Mouse (Mus musculus): ENCODE measurements around the gene Jmjd1c. TPM values are rescaled to one million over a fixed set of nuclear protein-coding genes. Genes with fewer than 3 reads are reported as not detected.
A peak's percentile ranks its signal among the peaks of the same experiment; 100 is the strongest.
"Not testable (repeated sequence)": the region's sequence is repeated elsewhere in the genome, so short reads cannot be mapped to it uniquely, and the experiment has no call there.

The Jmjd1c gene
- total RNA-seq, 2 experiments from 2014 or later = 20.2 to 21.5 TPM

DNA sequence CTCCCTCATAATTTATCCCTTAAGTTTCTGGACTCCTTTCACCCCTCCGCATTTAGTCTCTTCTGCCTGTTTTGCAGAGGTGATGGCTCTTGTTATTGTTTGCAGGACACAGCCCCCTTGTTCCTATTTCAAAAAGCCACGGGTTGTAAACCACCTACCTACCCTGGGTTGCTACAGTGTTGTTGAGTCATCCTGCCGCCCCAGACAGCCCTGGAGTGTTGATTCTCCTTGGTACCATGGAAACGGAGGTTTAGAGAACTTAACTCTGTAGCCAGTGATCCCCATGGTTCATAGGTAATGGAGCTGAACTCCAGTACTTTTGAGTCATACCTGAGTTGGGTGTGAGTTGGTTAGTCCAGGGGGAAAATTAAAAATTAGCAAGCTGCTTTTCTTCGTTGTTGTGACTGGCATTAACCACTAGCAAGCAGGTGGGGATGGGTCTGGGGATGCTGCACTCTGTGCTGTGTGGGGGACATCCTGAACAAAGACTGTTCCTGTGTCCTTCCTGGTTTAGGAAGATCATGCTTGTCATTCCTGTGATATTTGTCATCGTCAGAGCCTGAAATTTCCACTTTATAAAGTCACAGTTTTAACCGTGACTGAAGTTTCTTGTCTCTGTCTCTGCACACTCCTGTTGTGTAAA is 2.6 kb downstream of the Jmjd1c start:
- no peak for DNase-seq
- intact Hi-C loops (cut with DNase I) = loop anchor here (5.0 kb wide), 1 partner anchor 46 kb away; no protein-coding TSS in a partner anchor

GRCm38 (mm10) chr10:67099183-67099929 is 3.4 kb downstream of the Jmjd1c start:
- no peak for DNase-seq
- intact Hi-C loops (cut with DNase I) = loop anchor here (5.0 kb wide), 1 partner anchor 47 kb away; no protein-coding TSS in a partner anchor

- intact Hi-C loops (cut with DNase I) = no loop called here
- no peak for DNase-seq
Measured at GRCm38 (mm10) chr10:67100011-67100661, 4.2 kb downstream of the Jmjd1c start.

GRCm38 (mm10) chr10:67100831-67101251 is 4.9 kb downstream of the Jmjd1c start:
- DNase-seq = no peak

DNA sequence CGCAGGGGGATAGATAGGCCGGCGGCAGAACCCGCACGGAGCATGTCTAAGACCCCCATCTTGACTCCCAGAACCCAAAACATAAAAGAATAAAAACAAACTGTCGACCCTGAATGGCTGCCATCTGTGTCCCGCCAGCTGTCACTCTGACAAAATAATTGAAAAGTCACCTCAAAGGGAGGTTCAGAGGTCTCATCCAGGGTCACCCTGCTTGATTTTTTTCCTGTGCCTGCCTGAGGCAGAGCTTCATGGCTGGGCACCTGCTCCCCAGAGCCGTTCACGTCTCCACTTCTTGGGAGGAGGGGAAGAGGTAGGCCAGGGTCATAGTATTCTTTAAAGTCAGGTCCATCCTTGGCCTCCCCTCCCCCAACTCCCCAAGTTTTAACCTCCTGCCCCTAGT is 8.6 kb downstream of the Jmjd1c start:
- peak in 1 of 2 experiments; percentile 10 for DNase-seq
- intact Hi-C loops (cut with DNase I) = no loop called here

More at GRCm38 (mm10) chr10:67100831-67101251, 4.9 kb downstream of the Jmjd1c start:
- intact Hi-C loops (cut with DNase I) = no loop called here

DNA sequence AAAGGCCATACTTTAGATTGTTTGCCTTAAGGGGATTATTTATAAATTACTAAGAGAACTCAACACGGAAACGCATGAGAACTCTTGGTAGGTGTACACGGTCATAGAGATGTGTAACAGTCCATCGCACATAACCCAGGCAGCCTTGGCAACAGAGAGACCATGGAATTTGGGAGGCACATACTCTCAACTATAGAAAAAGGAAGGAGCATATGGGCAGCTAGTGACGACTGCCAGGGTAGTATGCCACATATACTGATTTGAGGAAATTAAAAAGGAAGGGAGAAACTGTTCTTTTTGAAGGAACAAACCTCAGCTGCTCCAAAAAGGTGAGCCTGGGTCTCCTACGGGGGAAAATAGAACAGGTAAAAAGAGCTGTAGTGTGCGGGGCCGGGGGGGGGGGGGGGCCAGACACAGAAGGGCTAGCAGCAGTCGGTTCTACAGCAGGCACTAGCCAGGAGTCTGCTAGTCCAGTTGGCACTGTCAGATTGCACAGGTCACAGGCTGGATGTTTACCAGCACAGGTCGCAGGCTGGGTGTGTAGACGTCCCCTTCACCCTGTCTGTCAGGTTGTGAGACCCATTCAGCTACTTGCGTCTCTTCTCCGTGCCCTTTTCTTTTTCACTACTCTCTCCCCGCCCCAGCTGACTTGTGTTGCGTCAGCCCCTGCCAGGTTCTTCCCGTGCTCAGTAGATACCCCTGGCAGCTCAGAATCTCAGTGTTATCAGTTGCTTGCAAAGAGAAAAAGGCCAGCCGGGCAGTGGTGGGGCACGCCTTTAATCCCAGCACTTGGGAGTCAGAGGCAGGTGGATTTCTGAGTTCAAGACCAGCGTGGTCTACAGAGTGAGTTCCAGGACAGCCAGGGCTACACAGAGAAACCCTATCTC is 9.6 kb downstream of the Jmjd1c start:
- no peak for DNase-seq
- intact Hi-C loops (cut with DNase I) = no loop called here

GRCm38 (mm10) chr10:67106400-67106799 is 10.5 kb downstream of the Jmjd1c start:
- intact Hi-C loops (cut with DNase I) = no loop called here
- no peak for DNase-seq

DNA sequence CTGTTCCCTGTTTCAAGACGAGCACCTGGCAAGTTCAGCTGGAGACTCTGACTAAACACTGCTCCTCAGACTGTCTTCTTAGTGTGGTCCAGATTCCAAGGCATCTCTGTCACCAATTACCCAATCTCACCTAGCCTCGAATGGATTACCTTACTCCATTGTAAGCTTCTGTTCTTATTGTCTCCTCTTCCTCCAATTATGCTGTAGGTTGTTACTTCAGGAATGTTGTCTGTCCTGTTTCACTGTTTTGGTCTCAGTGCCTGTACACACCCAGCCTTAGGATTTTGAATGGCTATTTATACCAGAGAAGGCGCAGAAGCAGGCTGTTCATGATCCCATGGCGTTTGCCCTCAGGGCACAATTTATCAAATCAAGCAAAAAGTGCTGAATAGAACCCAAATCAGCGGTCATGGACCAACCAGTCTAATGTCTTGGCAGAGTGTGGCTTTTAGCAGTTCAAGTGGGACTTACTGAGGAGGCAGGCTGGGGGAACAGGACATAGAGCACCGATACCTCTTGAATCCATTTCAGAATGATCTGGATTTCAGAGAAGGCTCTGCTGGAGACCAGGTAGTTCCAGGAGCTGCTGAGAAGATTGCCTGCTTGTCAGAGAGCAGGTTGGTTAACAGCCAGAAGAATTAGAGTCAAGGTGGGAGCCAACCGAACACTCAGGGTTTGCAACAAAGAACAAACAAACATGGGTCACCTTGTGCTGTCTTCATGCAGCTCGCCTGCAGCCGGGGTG is 11.3 kb downstream of the Jmjd1c start:
- intact Hi-C loops (cut with DNase I) = no loop called here
- peak in 1 of 2 experiments; percentile 8 for DNase-seq

DNA sequence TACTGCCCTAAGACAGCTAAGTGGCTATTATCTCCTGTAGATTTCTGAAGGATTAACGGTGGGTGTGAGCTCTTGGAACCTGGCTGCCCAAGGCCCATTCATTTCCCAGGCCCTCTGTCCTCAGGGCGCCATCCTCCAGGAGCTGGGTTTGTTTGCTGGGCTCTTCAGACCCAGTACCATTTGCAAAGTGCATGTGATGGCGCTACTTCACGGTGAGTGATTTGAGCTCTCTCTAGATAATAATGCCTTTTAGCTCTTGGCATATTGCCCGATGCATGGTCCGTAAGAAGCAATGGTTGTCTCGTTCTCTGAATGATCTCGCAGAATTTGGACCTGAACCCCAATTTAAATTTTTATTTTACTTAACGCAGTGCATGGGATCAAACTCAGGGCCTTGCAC is 12.2 kb downstream of the Jmjd1c start:
- intact Hi-C loops (cut with DNase I) = no loop called here
- peak in 1 of 2 experiments; percentile 5 for DNase-seq

DNA sequence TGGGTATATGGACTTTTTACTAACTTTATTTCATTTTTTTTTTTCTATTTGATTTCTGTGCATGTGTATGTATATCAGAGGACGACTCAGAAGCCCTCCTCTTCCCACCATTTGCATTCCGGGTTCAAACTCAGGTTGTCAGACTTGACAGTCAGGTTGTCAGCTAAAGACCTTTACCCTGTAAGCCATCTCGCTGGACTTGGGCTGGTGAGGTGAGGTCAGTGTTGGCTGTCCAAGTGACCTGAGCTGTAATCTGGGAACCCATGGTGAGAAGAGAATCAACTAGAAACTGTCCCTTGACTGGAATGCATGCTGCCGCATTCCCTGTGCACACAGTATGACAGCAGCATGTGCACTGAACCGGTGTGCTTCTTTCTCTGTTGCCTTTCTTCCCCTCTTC is 13.7 kb downstream of the Jmjd1c start:
- DNase-seq = peak in 1 of 2 experiments; percentile 6

DNA sequence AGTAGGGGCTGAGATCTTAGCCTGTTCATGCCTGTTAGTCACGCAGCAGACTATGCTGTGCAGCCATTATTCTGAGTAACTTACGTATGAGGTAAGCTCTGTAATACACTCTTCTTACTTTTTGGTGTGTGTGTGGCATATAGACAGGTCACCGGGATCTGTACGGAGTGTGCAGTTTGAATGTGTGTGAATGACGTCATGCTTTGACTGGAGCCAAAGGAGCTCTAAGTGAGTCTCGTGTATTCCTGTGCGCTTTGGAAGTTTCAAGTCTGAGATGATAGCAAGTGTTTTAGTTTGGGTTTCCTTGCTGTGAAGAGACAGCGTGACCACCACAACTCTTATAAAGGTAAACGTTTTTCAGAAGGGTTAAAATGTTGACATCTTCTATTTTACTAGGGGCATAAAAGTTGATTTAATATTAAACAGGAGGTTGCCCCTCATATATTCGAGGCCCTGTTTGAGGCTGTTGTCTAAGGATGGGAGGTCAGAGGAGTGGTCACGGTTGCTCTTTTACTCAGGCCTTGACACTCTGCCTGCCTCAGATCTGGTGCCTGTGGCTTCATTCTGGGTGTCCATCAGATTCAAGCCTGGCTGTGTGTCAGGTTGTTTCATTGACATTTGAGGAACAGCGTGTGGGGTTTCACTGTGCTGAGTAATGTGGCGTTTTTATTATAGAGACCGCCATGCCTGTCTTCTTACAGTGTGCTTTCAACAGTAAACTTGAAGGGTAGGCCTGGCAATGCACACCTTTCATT is 15.3 kb downstream of the Jmjd1c start:
- peak in 1 of 2 experiments; percentile 10 for DNase-seq

More for the DNA sequence above, 13.7 kb downstream of the Jmjd1c start:
- intact Hi-C loops (cut with DNase I) = no loop called here

DNA sequence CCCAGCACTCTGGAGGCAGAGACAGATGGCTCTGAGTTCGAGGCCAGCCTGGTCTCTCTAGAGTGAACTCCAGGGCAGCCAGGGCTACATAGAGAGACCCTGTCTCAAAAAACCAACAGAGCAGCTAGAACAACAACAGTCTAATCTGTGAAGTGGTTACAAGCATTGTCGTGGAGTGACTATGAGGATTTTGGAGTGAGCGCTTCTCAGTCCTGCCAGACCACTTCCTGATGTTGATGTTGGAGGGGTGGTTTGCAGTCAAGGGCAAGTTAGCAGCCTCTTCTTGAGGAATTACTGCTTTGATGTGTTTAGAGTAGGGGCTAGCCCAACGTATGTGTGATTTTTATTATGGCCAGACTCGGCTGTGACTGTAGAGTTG is 15.9 kb downstream of the Jmjd1c start:
- intact Hi-C loops (cut with DNase I) = no loop called here
- DNase-seq = no peak

More for the DNA sequence above, 15.3 kb downstream of the Jmjd1c start:
- intact Hi-C loops (cut with DNase I) = no loop called here

DNA sequence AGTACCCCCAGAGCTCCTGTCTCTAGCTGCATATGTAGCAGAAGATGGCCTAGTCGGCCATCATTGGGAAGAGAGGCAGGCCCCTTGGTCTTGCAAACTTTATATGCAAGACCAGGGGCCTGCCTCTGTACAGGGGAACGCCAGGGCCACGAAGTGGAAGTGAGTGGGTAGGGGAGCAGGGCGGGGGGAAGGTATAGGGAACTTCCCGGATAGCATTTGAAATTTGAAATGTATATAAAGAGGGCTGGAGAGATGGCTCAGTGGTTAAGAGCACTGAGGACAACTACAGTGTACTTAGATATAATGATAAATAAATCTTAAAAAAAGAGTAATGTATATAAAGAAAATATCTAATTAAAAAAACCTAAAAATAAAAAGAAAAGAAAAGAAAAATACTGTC is 17.0 kb downstream of the Jmjd1c start:
- intact Hi-C loops (cut with DNase I); DNase-seq: not testable (repeated sequence)

DNA sequence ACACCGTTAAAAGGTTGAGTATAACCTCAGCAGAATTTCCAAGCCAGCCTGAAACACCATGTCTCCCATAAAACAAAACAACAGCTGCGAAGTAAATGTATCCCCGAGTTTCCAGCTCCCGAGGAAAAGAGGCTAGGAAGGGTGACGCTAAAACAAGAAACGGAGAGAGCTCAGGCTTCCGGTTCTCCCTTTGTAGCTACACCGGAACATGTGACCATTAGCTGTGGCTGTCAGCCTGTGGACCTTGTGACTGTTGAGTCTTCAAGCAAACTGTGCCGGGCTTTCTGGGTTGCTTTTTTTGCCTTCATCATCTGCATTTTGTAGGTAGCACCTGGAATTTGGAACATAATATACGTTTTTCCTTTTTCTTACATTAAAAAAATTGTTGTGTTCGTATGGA is 17.9 kb downstream of the Jmjd1c start:
- intact Hi-C loops (cut with DNase I) = no loop called here
- DNase-seq = no peak

DNA sequence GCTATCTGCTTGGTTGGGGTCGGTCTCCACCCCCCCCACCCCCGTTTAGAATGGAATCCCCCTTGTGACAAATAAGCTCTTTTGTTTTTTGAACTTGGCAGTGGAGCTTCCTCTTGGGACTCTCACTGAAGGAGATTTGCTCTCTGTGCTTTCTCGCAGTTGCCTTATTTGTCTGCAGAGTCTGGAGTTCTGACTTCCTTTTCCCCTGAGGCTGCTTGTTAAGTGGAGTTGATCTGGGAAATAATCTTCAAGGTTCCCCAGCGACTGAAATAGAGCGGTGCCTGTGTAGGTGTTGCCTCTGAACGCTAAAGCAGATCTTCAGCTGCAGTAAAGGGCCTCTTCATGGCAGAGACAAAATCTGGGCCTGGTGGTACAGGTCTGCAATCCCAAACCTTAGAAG is 19.2 kb downstream of the Jmjd1c start:
- intact Hi-C loops (cut with DNase I) = no loop called here
- no peak for DNase-seq

GRCm38 (mm10) chr10:67115666-67116091 is 19.8 kb downstream of the Jmjd1c start:
- DNase-seq = peak in 1 of 2 experiments; percentile 35
- intact Hi-C loops (cut with DNase I) = no loop called here

DNA sequence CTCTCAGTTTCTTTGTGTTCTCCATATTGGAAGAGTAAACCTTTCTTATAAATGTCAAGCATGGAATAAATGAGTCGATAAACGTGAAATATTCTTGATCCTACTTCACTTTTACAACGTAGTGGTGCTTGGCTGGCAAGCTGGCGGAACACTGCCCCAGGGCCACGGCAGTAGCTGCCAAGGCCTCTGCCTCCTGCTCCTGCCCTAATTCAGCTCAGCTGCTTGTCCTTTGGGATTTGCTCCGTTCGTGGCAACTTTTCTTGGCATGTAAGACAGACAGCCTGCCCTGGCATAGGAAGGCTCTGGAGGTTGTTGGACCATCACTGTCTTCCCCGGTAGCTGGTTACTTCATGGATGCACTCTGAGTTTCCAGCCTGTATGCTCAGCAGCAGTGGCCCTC is 20.3 kb downstream of the Jmjd1c start:
- no peak for DNase-seq
- intact Hi-C loops (cut with DNase I) = no loop called here

DNA sequence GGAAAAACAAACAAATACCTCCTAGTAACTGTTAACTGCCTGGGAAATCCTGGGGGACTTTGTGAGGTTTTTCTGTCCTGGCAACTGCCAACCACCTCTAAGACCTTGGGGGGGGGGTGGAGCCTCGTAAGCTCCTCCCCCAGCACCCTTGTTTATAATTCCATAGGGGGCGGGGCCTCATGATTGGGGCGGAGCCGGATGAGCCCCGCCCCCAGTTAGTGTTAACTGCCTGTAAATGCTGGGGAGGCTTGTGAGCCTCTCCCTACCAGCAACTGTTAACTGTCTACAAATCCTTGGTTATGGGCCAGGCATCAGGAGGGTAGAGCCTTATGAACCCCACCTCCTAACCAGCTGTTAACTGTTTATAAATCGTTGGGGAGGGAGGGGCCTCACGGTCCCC is 23.4 kb downstream of the Jmjd1c start:
- no peak for DNase-seq
- intact Hi-C loops (cut with DNase I) = no loop called here

DNA sequence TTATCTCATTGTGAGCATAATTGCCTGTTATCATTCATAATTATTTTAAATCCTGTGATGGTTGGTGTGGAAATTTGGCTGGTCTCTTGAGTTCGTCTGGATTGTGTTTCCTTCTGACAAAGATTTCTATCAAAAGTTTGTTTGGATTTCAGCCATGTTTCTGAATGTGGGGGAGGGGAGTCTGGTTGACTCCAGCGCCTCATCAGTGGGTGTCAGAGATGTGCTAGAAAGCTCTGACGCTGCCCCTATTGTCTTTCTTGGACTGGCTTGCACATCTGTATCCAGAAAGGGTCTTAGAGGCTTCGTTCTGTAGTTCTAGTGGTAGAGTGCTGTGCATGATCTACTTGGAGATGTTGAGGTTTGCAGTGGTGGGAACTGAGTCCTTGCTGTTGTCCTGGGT is 24.3 kb downstream of the Jmjd1c start:
- no peak for DNase-seq
- intact Hi-C loops (cut with DNase I) = no loop called here

Measured in gastrocnemius, postnatal 36 days (tissue).